Mouse (Mus musculus): ENCODE results near the gene Gys1. TPM values are rescaled to one million over a fixed set of nuclear protein-coding genes. Genes with fewer than 3 reads are reported as not detected.
A peak's percentile ranks its signal among the peaks of the same experiment; 100 is the strongest.

The Gys1 gene
- polyA plus RNA-seq, 1 experiment = 9.5 TPM

- H3K36me3 ChIP-seq (ENCODE audit: control insufficient read depth, insufficient read depth, low read length) = no peaks in the 10 kb centered on the region
- no peak overlapping the region for H3K4me3 ChIP-seq (ENCODE audit: low read depth, low read length)
- H3K4me1 ChIP-seq (ENCODE audit: control insufficient read depth, insufficient read depth, insufficient read length, low read length) = peaks cover 12% of the 10 kb centered on the region
- WGBS = 75% methylated on average over 10 of the region's 10 CpGs
- TF ChIP-seq CTCF (IDR thresholded peaks at IDR 0.05; ENCODE audit: extremely low read depth, insufficient read length, insufficient replicate concordance, low read depth, low read length) = no peak
- TF ChIP-seq POLR2A (IDR thresholded peaks at IDR 0.05; ENCODE audit: low read depth, low read length) = no peak
- no peak overlapping the region for H3K27ac ChIP-seq (ENCODE audit: insufficient read depth, low read depth, low read length)
- H3K27me3 ChIP-seq (ENCODE audit: control insufficient read depth, insufficient read depth, low read length) = peaks cover 11% of the 10 kb centered on the region
Measured at GRCm38 (mm10) chr7:45401521-45402085, 33.0 kb upstream of the Gys1 start.

DNA sequence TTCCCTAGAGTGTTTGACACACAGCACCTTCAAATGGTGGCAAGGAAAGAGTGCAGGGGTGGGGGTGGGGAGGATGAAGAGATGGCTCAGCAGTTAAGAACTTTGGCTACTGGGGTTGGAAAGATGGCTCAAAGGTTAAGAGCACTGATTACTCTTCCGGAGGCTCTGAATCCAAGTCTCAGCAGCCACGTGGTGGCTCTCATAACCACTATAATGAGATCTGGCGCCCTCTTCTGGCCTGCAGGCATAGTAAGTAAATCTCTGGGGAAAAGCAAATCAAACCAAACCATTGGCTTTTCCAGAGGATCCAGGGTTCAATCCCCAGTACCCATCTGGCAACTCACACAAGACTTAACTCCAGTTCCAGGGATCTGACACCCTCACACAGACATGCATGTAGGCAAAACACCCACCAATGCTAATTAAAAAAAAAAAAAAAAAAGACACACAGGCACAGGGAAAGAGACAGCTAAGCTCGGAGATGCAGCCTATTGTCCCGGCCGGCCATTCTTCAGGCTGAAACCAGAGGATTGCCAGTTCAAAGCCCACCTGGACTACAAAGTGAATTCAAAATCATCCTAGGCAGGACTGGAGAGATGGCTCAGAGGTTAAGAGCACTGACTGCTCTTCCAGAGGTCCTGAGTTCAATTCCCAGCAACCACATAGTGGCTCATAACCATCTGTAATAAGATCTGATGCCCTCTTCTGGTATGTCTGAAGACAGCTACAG is 30.9 kb upstream of the Gys1 start:
- peak; percentile 72; the same call in 1 of the 2 replicates for TF ChIP-seq CTCF (IDR thresholded peaks at IDR 0.05; ENCODE audit: extremely low read depth, insufficient read length, insufficient replicate concordance, low read depth, low read length)
- TF ChIP-seq POLR2A (IDR thresholded peaks at IDR 0.05; ENCODE audit: low read depth, low read length) = no peak
- Histone ChIP-seq H3K4me1 (ENCODE audit: control insufficient read depth, insufficient read depth, insufficient read length, low read length) (peaks cover 14% of the 10 kb centered on the region), H3K27me3 (ENCODE audit: control insufficient read depth, insufficient read depth, low read length) (peaks cover 28% of the 10 kb centered on the region), H3K36me3 (ENCODE audit: control insufficient read depth, insufficient read depth, low read length) (no peaks in the 10 kb centered on the region), H3K4me3 (ENCODE audit: low read depth, low read length) (no peak overlapping the region), H3K27ac (ENCODE audit: insufficient read depth, low read depth, low read length) (no peak overlapping the region)
- 41% methylated on average over 6 of the region's 6 CpGs for WGBS

DNA sequence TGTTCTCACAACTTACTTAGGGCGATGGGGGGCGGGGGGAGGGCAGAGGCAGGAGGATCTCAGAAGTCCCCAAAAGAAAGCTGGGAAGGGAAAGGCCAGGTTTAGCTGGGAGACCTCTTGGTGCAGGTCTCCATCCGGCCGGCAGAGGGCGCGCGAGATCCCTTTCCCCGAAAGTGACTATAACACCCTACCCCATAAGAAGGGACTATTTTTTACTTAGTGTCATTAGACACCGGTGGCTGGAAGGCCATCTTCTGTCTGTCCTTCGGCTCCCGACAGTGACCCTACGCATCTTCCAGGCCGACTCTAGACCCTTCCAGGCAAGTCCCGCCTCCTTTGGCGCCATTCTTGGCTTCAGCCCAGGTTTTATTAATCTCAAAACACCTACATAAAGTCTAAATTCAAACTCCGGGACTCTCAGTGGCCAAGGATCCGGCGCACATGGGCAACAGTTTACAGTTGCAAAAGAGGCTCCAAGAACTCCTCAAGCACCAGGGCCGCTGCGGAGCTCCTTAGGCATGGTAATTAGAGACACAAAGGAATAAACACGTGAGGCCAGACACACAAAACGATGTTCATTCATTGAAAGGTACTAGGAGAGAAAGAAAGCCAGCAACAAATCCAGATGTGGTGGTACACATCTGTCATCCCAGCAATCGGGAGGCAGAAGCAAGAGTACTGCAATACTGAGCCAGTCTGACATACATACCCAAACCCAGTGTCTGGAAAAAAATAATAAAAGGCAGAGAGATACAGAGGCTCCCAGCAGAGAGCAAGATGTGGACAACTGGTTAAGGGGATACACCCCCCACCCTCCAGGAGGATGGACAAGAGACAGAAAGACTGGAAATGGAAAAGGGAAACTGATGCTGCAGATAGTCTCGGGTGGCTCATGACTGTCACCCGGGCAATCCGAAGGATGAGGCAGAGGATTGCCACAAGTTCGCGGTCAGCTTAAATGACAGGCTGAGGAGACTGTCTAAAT is 29.3 kb upstream of the Gys1 start, which contains the start of gene Kcna7:
TSS of gene Kcna7 (plus strand) at position 563 of the 985 bp plus-strand sequence.
- H3K27me3 ChIP-seq (ENCODE audit: control insufficient read depth, insufficient read depth, low read length) = peaks cover 30% of the 10 kb centered on the region
- TF ChIP-seq CTCF (IDR thresholded peaks at IDR 0.05; ENCODE audit: extremely low read depth, insufficient read length, insufficient replicate concordance, low read depth, low read length) (peak; percentile 96), POLR2A (IDR thresholded peaks at IDR 0.05; ENCODE audit: low read depth, low read length) (no peak)
- 10% methylated on average over 28 of the region's 28 CpGs for WGBS
- H3K4me1 ChIP-seq (ENCODE audit: control insufficient read depth, insufficient read depth, insufficient read length, low read length) = peaks cover 14% of the 10 kb centered on the region
- H3K4me3 ChIP-seq (ENCODE audit: low read depth, low read length) = peak within 1 kb of the TSS; percentile 63
- H3K27ac ChIP-seq (ENCODE audit: insufficient read depth, low read depth, low read length) = no peak within 1 kb of the TSS
- no peaks in the 10 kb centered on the region for H3K36me3 ChIP-seq (ENCODE audit: control insufficient read depth, insufficient read depth, low read length)

DNA sequence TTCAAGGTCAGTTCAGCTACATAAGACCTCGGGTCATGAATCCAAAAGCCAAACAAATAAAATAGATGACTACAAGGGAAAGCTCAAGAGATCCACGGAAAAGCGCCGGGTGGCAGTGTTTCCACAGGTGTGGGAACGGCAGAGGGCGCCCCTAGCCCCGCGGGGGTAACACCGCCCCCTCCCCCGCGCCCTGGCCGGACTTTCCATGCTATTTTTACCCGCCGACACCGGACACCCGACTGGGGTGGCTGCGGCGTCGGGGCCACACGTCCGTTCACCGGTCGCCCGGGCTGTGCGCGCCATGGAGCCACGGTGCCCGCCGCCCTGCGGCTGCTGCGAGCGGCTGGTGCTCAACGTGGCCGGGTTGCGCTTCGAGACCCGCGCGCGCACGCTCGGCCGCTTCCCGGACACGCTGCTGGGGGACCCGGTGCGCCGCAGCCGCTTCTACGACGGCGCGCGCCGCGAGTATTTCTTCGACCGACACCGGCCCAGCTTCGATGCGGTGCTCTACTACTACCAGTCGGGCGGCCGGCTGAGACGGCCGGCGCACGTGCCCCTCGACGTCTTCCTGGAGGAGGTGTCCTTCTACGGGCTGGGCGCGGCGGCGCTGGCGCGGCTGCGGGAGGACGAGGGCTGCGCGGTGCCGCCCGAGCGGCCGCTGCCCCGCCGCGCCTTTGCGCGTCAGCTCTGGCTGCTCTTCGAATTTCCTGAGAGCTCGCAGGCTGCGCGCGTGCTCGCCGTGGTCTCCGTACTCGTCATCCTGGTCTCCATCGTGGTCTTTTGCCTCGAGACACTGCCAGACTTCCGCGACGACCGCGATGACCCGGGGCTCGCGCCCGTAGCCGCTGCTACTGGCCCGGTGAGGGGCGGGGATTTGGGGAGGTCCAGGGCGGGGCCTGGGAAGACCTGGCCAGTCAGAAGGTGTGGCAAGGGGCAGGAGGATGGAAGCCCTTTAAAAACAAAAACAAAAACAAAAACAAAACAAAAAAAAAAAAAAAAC is 28.2 kb upstream of the Gys1 start:
- TF ChIP-seq POLR2A (IDR thresholded peaks at IDR 0.05; ENCODE audit: low read depth, low read length) (no peak), CTCF (IDR thresholded peaks at IDR 0.05; ENCODE audit: extremely low read depth, insufficient read length, insufficient replicate concordance, low read depth, low read length) (no peak)
- H3K4me3 ChIP-seq (ENCODE audit: low read depth, low read length) = peak overlapping the region; percentile 63
- H3K27ac ChIP-seq (ENCODE audit: insufficient read depth, low read depth, low read length) = no peak overlapping the region
- no peaks in the 10 kb centered on the region for H3K36me3 ChIP-seq (ENCODE audit: control insufficient read depth, insufficient read depth, low read length)
- H3K27me3 ChIP-seq (ENCODE audit: control insufficient read depth, insufficient read depth, low read length) = peaks cover 36% of the 10 kb centered on the region
- peaks cover 14% of the 10 kb centered on the region for H3K4me1 ChIP-seq (ENCODE audit: control insufficient read depth, insufficient read depth, insufficient read length, low read length)
- 1% methylated on average over 113 of the region's 114 CpGs for WGBS

- H3K36me3 ChIP-seq (ENCODE audit: control insufficient read depth, insufficient read depth, low read length) = no peaks in the 10 kb centered on the region
- H3K27me3 ChIP-seq (ENCODE audit: control insufficient read depth, insufficient read depth, low read length) = peaks cover 40% of the 10 kb centered on the region
- H3K4me3 ChIP-seq (ENCODE audit: low read depth, low read length) = no peak overlapping the region
- 74% methylated on average over 10 of the region's 10 CpGs for WGBS
- TF ChIP-seq CTCF (IDR thresholded peaks at IDR 0.05; ENCODE audit: extremely low read depth, insufficient read length, insufficient replicate concordance, low read depth, low read length) = no peak
- TF ChIP-seq POLR2A (IDR thresholded peaks at IDR 0.05; ENCODE audit: low read depth, low read length) = no peak
- H3K4me1 ChIP-seq (ENCODE audit: control insufficient read depth, insufficient read depth, insufficient read length, low read length) = peaks cover 13% of the 10 kb centered on the region
- no peak overlapping the region for H3K27ac ChIP-seq (ENCODE audit: insufficient read depth, low read depth, low read length)
Measured at GRCm38 (mm10) chr7:45407836-45408235, 26.8 kb upstream of the Gys1 start.

DNA sequence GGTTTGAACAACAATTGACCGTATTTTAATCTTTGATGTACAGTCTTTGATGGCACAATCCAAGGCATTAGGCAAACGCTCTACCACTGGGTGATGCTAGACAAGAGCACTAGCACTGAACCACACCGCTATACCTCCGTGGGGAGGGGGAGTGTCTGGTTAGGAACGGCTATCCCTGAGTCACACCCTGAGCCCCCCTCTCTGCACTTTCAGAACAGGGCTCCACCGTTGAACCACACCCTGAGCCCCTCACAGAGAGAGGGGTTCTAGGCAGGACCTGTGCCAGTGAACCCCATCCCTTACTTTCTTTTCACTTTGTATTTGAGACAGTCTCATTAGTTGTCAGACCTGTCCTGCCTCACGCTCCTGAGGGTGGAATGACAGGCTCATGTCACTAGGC is 26.3 kb upstream of the Gys1 start:
- TF ChIP-seq POLR2A (IDR thresholded peaks at IDR 0.05; ENCODE audit: low read depth, low read length) (no peak), CTCF (IDR thresholded peaks at IDR 0.05; ENCODE audit: extremely low read depth, insufficient read length, insufficient replicate concordance, low read depth, low read length) (no peak)
- peaks cover 45% of the 10 kb centered on the region for H3K27me3 ChIP-seq (ENCODE audit: control insufficient read depth, insufficient read depth, low read length)
- 61% methylated on average over 7 of the region's 7 CpGs for WGBS

More for the DNA sequence above, 26.3 kb upstream of the Gys1 start:
- H3K27ac ChIP-seq (ENCODE audit: insufficient read depth, low read depth, low read length) = no peak overlapping the region
- no peak overlapping the region for H3K4me3 ChIP-seq (ENCODE audit: low read depth, low read length)
- no peaks in the 10 kb centered on the region for H3K36me3 ChIP-seq (ENCODE audit: control insufficient read depth, insufficient read depth, low read length)
- H3K4me1 ChIP-seq (ENCODE audit: control insufficient read depth, insufficient read depth, insufficient read length, low read length) = peaks cover 10% of the 10 kb centered on the region
